Mouse (Mus musculus) spleen, postnatal 0 days (tissue): ENCODE measurements around the gene Dlk2. TPM values are rescaled to one million over a fixed set of nuclear protein-coding genes. Genes with fewer than 3 reads are reported as not detected.

ENCODE experiments used
- polyA plus RNA-seq: library from polyadenylated mRNA; unstranded; fragments of >200 nt; fragmentation: Nextera tagmentation; extraction: Ambion mirVana; gene quantifications from 2 replicates; pipeline ENCODE4 v1.2.1, GENCODE M21; 2015

The Dlk2 gene
- polyA plus RNA-seq: 0.11 and 0.14 TPM in 2 replicates

DNA sequence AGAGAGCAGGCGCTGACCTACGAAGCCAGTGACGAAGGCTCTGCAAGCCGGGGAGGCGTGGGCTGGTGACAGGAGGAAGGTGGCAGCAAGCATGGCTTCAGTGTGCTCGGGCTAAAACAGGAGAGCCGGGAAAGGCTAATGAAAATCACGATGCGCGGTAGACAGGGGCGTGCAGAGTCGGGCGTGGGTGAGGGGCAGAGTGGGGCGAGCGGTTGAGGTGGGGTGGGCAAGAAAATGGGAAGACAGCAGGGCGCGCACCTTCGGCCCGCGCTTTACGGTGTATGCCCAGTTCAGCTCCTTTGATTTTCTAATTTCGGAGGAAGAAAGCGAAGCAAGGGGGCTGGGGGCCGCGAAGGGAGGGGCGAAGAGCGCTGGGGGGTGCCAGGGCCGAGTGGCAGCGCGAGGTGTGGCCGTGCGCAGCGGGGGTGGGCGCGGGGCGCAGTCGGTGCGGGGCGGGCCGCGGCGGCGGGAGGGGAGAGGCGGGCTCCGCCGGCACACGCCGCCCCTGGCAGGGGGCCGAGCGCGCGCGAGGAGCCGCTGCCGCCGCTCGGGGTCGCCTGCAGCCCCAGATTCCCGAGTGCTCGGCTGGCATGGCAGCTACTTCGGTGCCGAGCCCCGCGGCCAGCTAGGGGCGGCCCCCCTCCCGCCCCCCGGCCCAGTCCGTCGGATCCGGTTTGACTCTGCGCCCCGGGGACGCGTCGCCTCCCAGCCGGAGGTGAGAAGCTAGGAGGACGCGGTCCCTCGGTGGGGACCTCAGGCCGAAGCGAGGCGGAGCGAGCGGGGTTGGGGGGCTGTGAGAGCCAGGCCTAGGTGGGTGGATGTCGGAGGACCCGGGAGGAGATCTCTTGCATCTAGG is at the start of gene Dlk2:
Gene Dlk2 (plus strand): TSS at position 58 of the 856 bp plus-strand sequence.

DNA sequence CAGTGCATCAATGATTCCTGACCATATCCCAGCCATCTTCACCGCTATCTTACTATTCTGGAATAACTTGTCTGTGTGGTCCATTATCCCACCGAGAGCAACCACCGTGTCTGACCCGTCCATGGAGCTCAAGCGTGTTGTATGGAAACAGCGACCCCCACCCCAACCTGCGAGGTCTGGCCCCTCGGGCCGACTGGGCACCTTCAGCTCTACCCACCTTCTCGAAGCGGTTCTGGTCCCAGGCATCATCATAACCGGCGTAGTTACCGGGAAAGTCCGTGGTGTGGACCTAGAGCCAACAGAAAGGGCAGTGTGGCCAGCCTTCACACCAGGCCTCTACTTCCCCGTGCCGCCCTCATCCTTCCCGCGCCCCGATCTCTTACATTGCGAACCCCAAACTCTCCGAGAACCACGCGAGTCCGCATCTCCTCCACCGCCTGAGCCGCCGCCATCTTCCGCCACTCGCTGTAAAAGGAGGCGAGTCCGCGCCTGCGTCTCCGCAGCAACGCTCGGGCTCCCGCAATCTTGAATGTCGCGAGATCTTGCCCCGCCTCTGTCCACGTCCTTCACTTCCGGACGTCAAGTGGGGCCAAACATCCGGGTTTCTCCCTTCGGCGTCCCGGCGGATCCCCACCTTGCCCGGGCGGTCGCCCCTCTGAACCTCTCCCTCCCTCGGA is 49.6 kb upstream of the Dlk2 start, which contains the start of the genes Polr1c and Yipf3:
Gene Polr1c (minus strand): TSS at position 543 of the 677 bp plus-strand sequence.
Gene Yipf3 (plus strand): TSS at position 569 of the 677 bp plus-strand sequence.

DNA sequence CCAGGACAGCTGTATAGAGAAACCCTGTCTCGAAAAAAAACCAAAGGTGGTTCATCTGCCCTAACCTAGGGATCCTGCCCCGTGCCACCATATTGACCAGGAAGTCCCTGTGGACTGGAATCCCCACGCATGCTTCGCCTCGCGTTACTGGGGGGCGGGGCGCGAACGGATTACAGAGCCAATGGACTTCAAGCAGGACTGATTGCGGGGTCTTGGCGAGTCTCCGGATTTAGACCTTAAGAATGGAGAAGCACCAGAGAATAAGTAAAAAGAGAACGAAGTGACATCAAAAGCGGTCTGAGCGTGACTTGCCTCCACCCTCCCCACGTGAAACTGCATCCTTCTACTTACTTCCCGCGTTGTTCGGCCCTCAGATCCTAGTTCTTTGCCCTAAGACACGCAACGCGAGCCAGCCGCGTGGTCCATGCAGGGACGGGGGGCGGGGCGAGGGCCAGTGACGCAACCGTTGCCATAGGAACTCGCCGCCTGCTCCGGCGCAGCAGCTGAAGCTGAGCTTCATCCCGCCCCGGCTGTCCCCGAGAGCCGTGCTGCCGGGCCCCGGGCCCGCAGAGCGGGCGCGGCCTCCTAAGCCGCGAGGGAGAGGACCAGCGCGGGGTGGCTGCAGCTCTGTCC is 43.7 kb upstream of the Dlk2 start, which contains the start of gene Lrrc73:
Gene Lrrc73 (plus strand): TSS at position 80 of the 633 bp plus-strand sequence.

DNA sequence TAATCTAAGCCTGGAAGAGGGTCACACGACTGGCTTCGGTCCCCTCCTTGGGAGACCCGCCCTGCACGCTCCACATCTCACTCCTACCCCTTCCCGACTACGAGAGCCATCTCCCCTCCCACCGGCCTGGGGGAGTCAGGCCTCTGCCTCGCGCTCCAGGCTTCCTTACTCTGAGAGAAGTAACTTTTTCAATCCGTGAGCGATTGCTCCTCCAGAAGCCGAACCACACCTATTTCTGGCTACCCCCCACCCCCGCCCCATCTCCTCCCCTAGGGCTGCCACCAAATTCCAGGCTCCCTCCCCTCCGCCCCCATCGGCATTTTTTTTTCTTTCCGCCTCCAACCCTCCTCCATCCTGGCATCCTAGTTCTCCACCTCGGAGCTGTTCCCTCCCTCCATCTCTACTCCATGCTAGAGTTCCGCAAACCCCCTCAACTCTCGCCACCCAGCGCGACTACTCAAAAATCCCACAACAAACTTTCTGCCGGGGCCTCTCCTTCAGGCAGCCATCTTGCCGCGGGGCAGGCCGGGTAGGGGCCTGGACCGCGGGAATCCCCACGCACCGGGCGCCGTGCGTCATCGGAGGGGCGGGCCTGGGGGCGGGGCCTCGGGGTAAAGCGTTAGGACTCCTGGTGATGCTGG is 14.6 kb upstream of the Dlk2 start, which contains the start of gene Tjap1:
Gene Tjap1 (minus strand): TSS at position 544 of the 641 bp plus-strand sequence.

DNA sequence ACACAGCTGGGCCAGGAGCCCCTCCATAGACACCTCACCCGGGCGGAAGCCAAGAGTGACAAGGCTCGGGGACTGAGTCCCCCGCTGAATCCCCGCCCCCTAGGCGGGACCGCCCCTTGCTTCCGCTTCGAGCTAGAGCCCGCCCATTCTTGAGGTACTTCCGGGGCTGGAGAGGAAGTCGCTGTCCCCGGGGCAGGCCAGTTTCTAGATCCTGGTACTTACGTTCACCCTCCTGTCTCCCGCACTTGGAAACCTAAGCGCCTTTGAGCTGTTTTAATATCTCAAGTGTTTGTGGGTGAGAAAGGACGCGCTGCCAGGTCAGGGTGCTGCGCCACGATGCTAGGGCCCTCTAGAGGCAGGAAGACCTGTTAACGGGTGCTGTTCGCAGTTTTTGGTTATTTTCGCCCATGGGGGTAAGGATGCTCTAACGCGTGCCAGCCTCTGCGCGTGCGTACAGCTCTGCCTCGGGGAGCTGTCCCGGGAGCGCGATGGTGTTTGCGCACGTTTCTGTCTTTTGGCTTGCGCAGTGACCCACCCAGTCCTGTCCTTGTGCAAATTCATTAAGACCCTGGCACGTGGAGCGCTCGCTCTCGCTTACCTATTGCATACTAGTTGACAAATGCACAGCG is 30.8 kb downstream of the Dlk2 start, which contains the start of gene Abcc10:
Gene Abcc10 (minus strand): TSS at position 447 of the 629 bp plus-strand sequence.

Other genes starting within 250 kb of the Dlk2 start
- 77.6 and 81.4 TPM in 2 replicates for gene Mrps18a, start 186.4 kb upstream of the Dlk2 start, polyA plus RNA-seq
- gene Rsph9, start 153.2 kb upstream of the Dlk2 start, polyA plus RNA-seq: 2.0 and 2.7 TPM in 2 replicates
- 42.7 and 48.3 TPM in 2 replicates for gene Mad2l1bp, start 143.9 kb upstream of the Dlk2 start, polyA plus RNA-seq
- 41.0 and 41.4 TPM in 2 replicates for gene Gtpbp2, start 136.4 kb upstream of the Dlk2 start, polyA plus RNA-seq
- gene Polh, start 94.8 kb upstream of the Dlk2 start, polyA plus RNA-seq: 21.5 and 23.3 TPM in 2 replicates
- 17.3 and 18.1 TPM in 2 replicates for gene Xpo5, start 94.6 kb upstream of the Dlk2 start, polyA plus RNA-seq
- gene Polr1c, start 49.4 kb upstream of the Dlk2 start, polyA plus RNA-seq: 51.1 and 52.9 TPM in 2 replicates
- gene Yipf3, start 49.3 kb upstream of the Dlk2 start, polyA plus RNA-seq: 57.2 and 72.5 TPM in 2 replicates
- gene Lrrc73, start 43.9 kb upstream of the Dlk2 start, polyA plus RNA-seq: 0.12 and 0.13 TPM in 2 replicates
- gene Tjap1, start 14.4 kb upstream of the Dlk2 start, polyA plus RNA-seq: 12.8 and 13.7 TPM in 2 replicates
- gene Abcc10, start 30.9 kb downstream of the Dlk2 start, polyA plus RNA-seq: 2.1 and 2.7 TPM in 2 replicates
- 2.9 and 3.3 TPM in 2 replicates for gene Zfp318, start 86.3 kb downstream of the Dlk2 start, polyA plus RNA-seq
- 0.33 TPM in 1 of 2 replicates, not detected in the other for gene Crip3, start 131.5 kb downstream of the Dlk2 start, polyA plus RNA-seq
- gene Slc22a7, start 141.0 kb downstream of the Dlk2 start, polyA plus RNA-seq: not detected in 2 replicates
- not detected in 2 replicates for gene Ttbk1, start 190.3 kb downstream of the Dlk2 start, polyA plus RNA-seq
- gene Dnph1, start 199.3 kb downstream of the Dlk2 start, polyA plus RNA-seq: 27.4 and 31.3 TPM in 2 replicates
- 1.4 and 1.5 TPM in 2 replicates for gene Cul9, start 249.0 kb downstream of the Dlk2 start, polyA plus RNA-seq